Mouse (Mus musculus) kidney, adult 2 months (tissue): ENCODE results near the gene Rdh11.

Experiments used
- CTCF ChIP-seq: fragments of 200-500 bp; conservative IDR thresholded peaks from 2 replicates; pipeline ENCODE4 v1.5.1; 2011; ENCODE audit warnings: low read depth, mild to moderate bottlenecking, control low read depth, low read length, moderate library complexity, mixed read lengths; ENCODE audit not compliant: insufficient read depth, insufficient read length
- POLR2A ChIP-seq: fragments of 200-500 bp; IDR thresholded peaks from one replicate; pipeline ENCODE4 v1.6.1; 2011; ENCODE audit warnings: low read depth, low read length, control low read depth

- TF ChIP-seq CTCF (no peak), POLR2A (peak; percentile 27)
Observed at GRCm38 (mm10) chr12:79130299-79131177, 61.6 kb downstream of the Rdh11 start, which contains the start of gene Arg2.
